Mouse (Mus musculus) CH12.LX (cell line): ENCODE data around the gene Cdyl2. TPM values are rescaled to one million over a fixed set of nuclear protein-coding genes. Genes with fewer than 3 reads are reported as not detected.
A peak's percentile ranks its signal among the peaks of the same experiment; 100 is the strongest.

ENCODE experiments used
- DNase-seq: peaks from one replicate; pipeline ENCODE4 v3.0.0-alpha.2; 2013; ENCODE audit errors: extremely low read depth
- H3K27ac ChIP-seq: 2 replicates; pipeline ENCODE4 v1.5.1; 2012; ENCODE audit warnings: low read depth, mild to moderate bottlenecking, control low read depth, moderate library complexity; ENCODE audit not compliant: insufficient read depth
- H3K27me3 ChIP-seq: replicated peaks from 2 replicates; pipeline ENCODE3; 2012; ENCODE audit warnings: inconsistent platforms
- H3K36me3 ChIP-seq, 2 experiments: replicated peaks in 1 of 2; 2 replicates each; pipeline versions ENCODE3 to v1.6.1; 2012; ENCODE audit warnings: inconsistent platforms in 1 of 2, low read length in 1 of 2, mild to moderate bottlenecking in 1 of 2, mixed read lengths in 1 of 2, moderate library complexity in 1 of 2; ENCODE audit not compliant: control insufficient read depth in 1 of 2, insufficient read depth in 1 of 2
- H3K4me1 ChIP-seq, 2 experiments: 2 replicates each; pipeline ENCODE4 v1.6.1; 2012; ENCODE audit warnings: inconsistent platforms in 1 of 2, moderate library complexity in 1 of 2; ENCODE audit not compliant: insufficient read depth in 2 of 2, control insufficient read depth in 1 of 2
- H3K4me2 ChIP-seq: 2 replicates; pipeline ENCODE4 v1.6.1; 2012; ENCODE audit warnings: low read depth, mild to moderate bottlenecking, control low read depth; ENCODE audit not compliant: poor library complexity, insufficient read depth, severe bottlenecking
- H3K4me3 ChIP-seq, 3 experiments: fragments of 150-350 bp in 1 of 3; sonication (generic) in 1 of 3; replicated peaks in 1 of 3; 2 replicates each; pipeline versions ENCODE3 to v1.5.1; 2011 to 2012; ENCODE audit warnings: low read depth in 2 of 3, low read length in 2 of 3, mild to moderate bottlenecking in 2 of 3, moderate library complexity in 2 of 3, control low read depth in 1 of 3, improper control_type of control experiment in 1 of 3, inconsistent platforms in 1 of 3, mixed read lengths in 1 of 3; ENCODE audit not compliant: poor library complexity in 1 of 3
- H3K79me2 ChIP-seq: replicated peaks from 2 replicates; pipeline ENCODE4 v1.6.1; 2012; ENCODE audit warnings: mild to moderate bottlenecking, moderate library complexity; ENCODE audit not compliant: control insufficient read depth, poor library complexity, insufficient read depth, severe bottlenecking; ENCODE audit errors: extremely low read depth
- H3K9ac ChIP-seq: 2 replicates; pipeline ENCODE4 v1.6.1; 2012; ENCODE audit warnings: low read depth, mild to moderate bottlenecking, control low read depth, moderate library complexity; ENCODE audit not compliant: insufficient read depth
- H3K9me3 ChIP-seq: replicated peaks from 2 replicates; pipeline ENCODE3; 2012; ENCODE audit warnings: low read length, inconsistent platforms, mixed read lengths
- BHLHE40 ChIP-seq: IDR thresholded peaks from 2 replicates; pipeline ENCODE4 v1.6.1; 2011; ENCODE audit warnings: mild to moderate bottlenecking, low read depth, low read length, improper control_type of control experiment
- CHD1 ChIP-seq: IDR thresholded peaks from 2 replicates; pipeline ENCODE4 v1.6.1; 2012; ENCODE audit warnings: low read depth, low read length, improper control_type of control experiment, inconsistent platforms
- CHD2 ChIP-seq: IDR thresholded peaks from 2 replicates; pipeline ENCODE4 v1.6.1; 2011; ENCODE audit warnings: low read length, improper control_type of control experiment
- CTCF ChIP-seq, 2 experiments: IDR thresholded peaks in 1 of 2; conservative IDR thresholded peaks in 1 of 2; 2 replicates each; pipeline ENCODE4 v1.5.1; 2011 to 2012; ENCODE audit warnings: low read depth in 2 of 2, low read length in 2 of 2, improper control_type of control experiment in 1 of 2, inconsistent platforms in 1 of 2, mild to moderate bottlenecking in 1 of 2, moderate library complexity in 1 of 2
- E2F4 ChIP-seq: IDR thresholded peaks from 2 replicates; pipeline ENCODE4 v1.6.1; 2011; ENCODE audit warnings: low read depth, low read length, improper control_type of control experiment; ENCODE audit not compliant: insufficient replicate concordance
- ELF1 ChIP-seq: IDR thresholded peaks from 2 replicates; pipeline ENCODE4 v1.6.1; 2014; ENCODE audit warnings: low read depth, mild to moderate bottlenecking, inconsistent platforms, low read length, improper control_type of control experiment
- EP300 ChIP-seq: IDR thresholded peaks from 2 replicates; pipeline ENCODE4 v1.6.1; 2011; ENCODE audit warnings: low read length, improper control_type of control experiment
- GABPA ChIP-seq: IDR thresholded peaks from 2 replicates; pipeline ENCODE4 v1.6.1; 2012; ENCODE audit warnings: low read depth, low read length, improper control_type of control experiment, inconsistent platforms; ENCODE audit not compliant: insufficient replicate concordance
- HCFC1 ChIP-seq: IDR thresholded peaks from 2 replicates; pipeline ENCODE4 v1.6.1; 2012; ENCODE audit warnings: low read depth, mild to moderate bottlenecking, inconsistent platforms, low read length, improper control_type of control experiment
- IRF4 ChIP-seq: IDR thresholded peaks from 2 replicates; pipeline ENCODE4 v1.6.1; 2014; ENCODE audit warnings: low read depth, mild to moderate bottlenecking, inconsistent platforms, low read length, improper control_type of control experiment
- JUN ChIP-seq: IDR thresholded peaks from 2 replicates; pipeline ENCODE4 v1.6.1; 2011; ENCODE audit warnings: low read depth, mild to moderate bottlenecking, low read length, improper control_type of control experiment, moderate library complexity; ENCODE audit not compliant: insufficient read depth
- KAT2A ChIP-seq: IDR thresholded peaks from 2 replicates; pipeline ENCODE4 v1.6.1; 2012; ENCODE audit warnings: low read length, improper control_type of control experiment, inconsistent platforms; ENCODE audit not compliant: insufficient replicate concordance
- MAFK ChIP-seq: IDR thresholded peaks from 2 replicates; pipeline ENCODE4 v1.6.1; 2011; ENCODE audit warnings: low read length, improper control_type of control experiment; ENCODE audit not compliant: insufficient replicate concordance
- MAX ChIP-seq: IDR thresholded peaks from 2 replicates; pipeline ENCODE4 v1.6.1; 2011; ENCODE audit warnings: low read length, improper control_type of control experiment
- MAZ ChIP-seq: IDR thresholded peaks from 2 replicates; pipeline ENCODE4 v1.6.1; 2012; ENCODE audit warnings: low read depth, mild to moderate bottlenecking, inconsistent platforms, low read length, improper control_type of control experiment, moderate library complexity
- MXI1 ChIP-seq: IDR thresholded peaks from 2 replicates; pipeline ENCODE4 v1.6.1; 2011; ENCODE audit warnings: mild to moderate bottlenecking, low read depth, low read length, improper control_type of control experiment
- NELFE ChIP-seq: IDR thresholded peaks from 2 replicates; pipeline ENCODE4 v1.6.1; 2011; ENCODE audit warnings: low read depth, low read length, improper control_type of control experiment
- NRF1 ChIP-seq: IDR thresholded peaks from 2 replicates; pipeline ENCODE4 v1.6.1; 2014; ENCODE audit warnings: low read depth, mild to moderate bottlenecking, inconsistent platforms, low read length, improper control_type of control experiment, moderate library complexity
- POLR2AphosphoS2 ChIP-seq: IDR thresholded peaks from 2 replicates; pipeline ENCODE4 v1.6.1; 2011; ENCODE audit warnings: low read depth, low read length, improper control_type of control experiment
- RAD21 ChIP-seq: IDR thresholded peaks from 2 replicates; pipeline ENCODE4 v1.6.1; 2011; ENCODE audit warnings: low read depth, mild to moderate bottlenecking, low read length, improper control_type of control experiment, moderate library complexity
- SIN3A ChIP-seq: IDR thresholded peaks from 2 replicates; pipeline ENCODE4 v1.6.1; 2012; ENCODE audit warnings: low read length, improper control_type of control experiment, inconsistent platforms
- SMC3 ChIP-seq: IDR thresholded peaks from 2 replicates; pipeline ENCODE4 v1.6.1; 2011; ENCODE audit warnings: low read depth, low read length, improper control_type of control experiment
- TBP ChIP-seq: conservative IDR thresholded peaks from 2 replicates; pipeline ENCODE4 v1.6.1; 2011; ENCODE audit warnings: low read depth, low read length, improper control_type of control experiment
- TCF12 ChIP-seq: IDR thresholded peaks from 2 replicates; pipeline ENCODE4 v1.6.1; 2014; ENCODE audit warnings: low read depth, mild to moderate bottlenecking, inconsistent platforms, low read length, improper control_type of control experiment
- UBTF ChIP-seq: IDR thresholded peaks from 2 replicates; pipeline ENCODE4 v1.6.1; 2012; ENCODE audit warnings: low read depth, mild to moderate bottlenecking, inconsistent platforms, low read length, improper control_type of control experiment, moderate library complexity
- USF1 ChIP-seq: IDR thresholded peaks from 2 replicates; pipeline ENCODE4 v1.6.1; 2014; ENCODE audit warnings: low read depth, mild to moderate bottlenecking, inconsistent platforms, low read length, improper control_type of control experiment
- USF2 ChIP-seq: conservative IDR thresholded peaks from 2 replicates; pipeline ENCODE4 v1.6.1; 2011; ENCODE audit warnings: low read depth, low read length, improper control_type of control experiment
- ZC3H11A ChIP-seq: IDR thresholded peaks from 2 replicates; pipeline ENCODE4 v1.6.1; 2012; ENCODE audit warnings: low read depth, mild to moderate bottlenecking, inconsistent platforms, low read length, improper control_type of control experiment
- ZKSCAN1 ChIP-seq: IDR thresholded peaks from 2 replicates; pipeline ENCODE4 v1.6.1; 2012; ENCODE audit warnings: low read depth, inconsistent platforms, low read length, improper control_type of control experiment, borderline replicate concordance
- ZMIZ1 ChIP-seq: IDR thresholded peaks from 2 replicates; pipeline ENCODE4 v1.6.1; 2012; ENCODE audit warnings: low read depth, mild to moderate bottlenecking, inconsistent platforms, low read length, improper control_type of control experiment
- ZNF384 ChIP-seq: IDR thresholded peaks from 2 replicates; pipeline ENCODE4 v1.6.1; 2012; ENCODE audit warnings: low read depth, low read length, improper control_type of control experiment, inconsistent platforms
- dilution Hi-C: fragments of 300-500 bp; cut with MboI; formaldehyde crosslinking; loops from 2 replicates; pipeline ENCODE4 v1.14.3; 2020; ENCODE audit warnings: low sequenced_read_pairs; ENCODE audit not compliant: extremely low pct_unique_long_range_greater_than_20kb, extremely low pct_ligation_motif_present
- in situ Hi-C: fragments of 300-500 bp; cut with MboI; formaldehyde crosslinking; loops from 3 replicates; pipeline ENCODE4 v1.14.3; 2019; ENCODE audit warnings: low sequenced_read_pairs, low pct_ligation_motif_present, low pct_unique_long_range_greater_than_20kb, mixed read lengths
- polyA plus RNA-seq: library from polyadenylated mRNA; unstranded; fragments of >175 nt; gene quantifications from 2 replicates; pipeline ENCODE4 v1.2.1, GENCODE M21; 2012; ENCODE audit warnings: low read depth; ENCODE audit not compliant: insufficient read length
- total RNA-seq, 2 experiments: library from RNA; depleted of rRNA; stranded (reverse); fragments of 300-350 nt in 1 of 2; fragments of >200 nt in 1 of 2; gene quantifications; 2 replicates each; pipeline ENCODE4 v1.2.3; 2012 to 2014

Gene Cdyl2
- total and polyA plus RNA-seq, 3 experiments: 4.4 to 9.4 (median 6.9) TPM

- no peak for DNase-seq
- no peaks in the 10 kb centered on the region for H3K79me2 ChIP-seq
- H3K4me3 ChIP-seq: no peak overlapping the region
- no peak overlapping the region for H3K27ac ChIP-seq
- no peaks in the 10 kb centered on the region for H3K27me3 ChIP-seq
- H3K4me2 ChIP-seq: no peak overlapping the region
- dilution Hi-C loops: no loop called here
- in situ Hi-C loops: no loop called here
- H3K4me1 ChIP-seq: peaks cover 15 to 19% of the 10 kb centered on the region in 2 experiments
- peaks cover 0 to 35% of the 10 kb centered on the region in 2 experiments for H3K36me3 ChIP-seq
- H3K9ac ChIP-seq: no peak overlapping the region
- TF ChIP-seq KAT2A: no peak
- no peak for TF ChIP-seq USF1
- TF ChIP-seq IRF4: no peak
- TF ChIP-seq MAZ: no peak
- no peak for TF ChIP-seq EP300
- no peak for TF ChIP-seq ZKSCAN1
- TF ChIP-seq MAFK: no peak
- TF ChIP-seq TBP: no peak
- TF ChIP-seq ZC3H11A: no peak
- TF ChIP-seq ZMIZ1: no peak
- TF ChIP-seq SMC3: no peak
- no peak for TF ChIP-seq ELF1
- no peak for TF ChIP-seq HCFC1
- H3K9me3 ChIP-seq: peaks cover 14% of the 10 kb centered on the region
These were observed 126.6 kb downstream of the Cdyl2 start for GRCm38 (mm10) chr8:116606171-116606570.

GRCm38 (mm10) chr8:116602806-116603205 is 130.0 kb downstream of the Cdyl2 start:
- H3K9ac ChIP-seq: no peak overlapping the region
- no peaks in the 10 kb centered on the region for H3K79me2 ChIP-seq
- no peaks in the 10 kb centered on the region for H3K27me3 ChIP-seq
- H3K9me3 ChIP-seq: peaks cover 14% of the 10 kb centered on the region
- no peak overlapping the region for H3K4me2 ChIP-seq
- TF ChIP-seq NRF1 (no peak), TBP (no peak), SIN3A (no peak), USF2 (no peak), GABPA (no peak), ZC3H11A (no peak), NELFE (no peak), ZKSCAN1 (no peak), USF1 (no peak), SMC3 (peak; percentile 27; the same call in 1 of the 2 replicates), HCFC1 (no peak), CHD2 (no peak), MXI1 (no peak), JUN (no peak), POLR2AphosphoS2 (no peak), KAT2A (no peak), TCF12 (no peak), UBTF (no peak), MAX (no peak), CHD1 (no peak), RAD21 (peak; percentile 25), CTCF (conservative IDR thresholded peaks at IDR 0.05 in 1 of 2, IDR thresholded peaks at IDR 0.05 in 1 of 2; ENCODE audit: low read depth in 2 of 2, low read length in 2 of 2) (peak; percentile 26 to 43; a peak in 2 of 4 replicates), E2F4 (no peak), ZNF384 (no peak), BHLHE40 (no peak)
- no peak overlapping the region for H3K27ac ChIP-seq
- H3K36me3 ChIP-seq: peaks cover 0 to 24% of the 10 kb centered on the region in 2 experiments
- DNase-seq: no peak
- no peak overlapping the region for H3K4me3 ChIP-seq
- dilution Hi-C loops: no loop called here
- H3K4me1 ChIP-seq: peaks cover 13 to 36% of the 10 kb centered on the region in 2 experiments
- in situ Hi-C loops: no loop called here
